17 mouse cellular contexts compared by ENCODE assay signal in genomic region chr2:117440801-117441281, GRCm38 (mm10).
A peak's percentile ranks its signal among the peaks of the same experiment; 100 is the strongest.
DNase-seq lines count a peak whose midpoint lies in the region; ATAC-seq and TF ChIP-seq lines count a peak whose summit lies in the region.
"Had no signal": no experiment of that assay in that cellular context is flagged by ENCODE, and none has a peak within 500 bp of the region (broad histone marks: within the 10 kb centered on the region; RNA-seq: fewer than 3 reads in every experiment).

No protein-coding gene starts in this region.

- no peaks in the 10 kb centered on the region for H3K27me3 ChIP-seq in CH12.LX (replicated peaks)
- no peaks in the 10 kb centered on the region for H3K27me3 ChIP-seq in intestine, embryonic 15.5 days (replicated peaks)
- H3K27me3 ChIP-seq in kidney, embryonic 15.5 days, result no peaks in the 10 kb centered on the region
- H3K27me3 ChIP-seq: embryonic facial prominence, embryonic 13.5 days; midbrain, embryonic 15.5 days; Patski had no signal

- H3K79me2 ChIP-seq in CH12.LX (replicated peaks; ENCODE audit: control insufficient read depth, extremely low read depth, insufficient read depth, poor library complexity, severe bottlenecking), result no peaks in the 10 kb centered on the region

- in situ Hi-C loops in CH12.LX (cut with MboI; ENCODE audit: low pct_ligation_motif_present, low pct_unique_long_range_greater_than_20kb, low sequenced_read_pairs), result loop anchor here (10.0 kb wide), 2 partner anchors 96 to 186 kb away; partner anchors contain the start of gene Rasgrp1

- H3K9ac ChIP-seq in CH12.LX (ENCODE audit: insufficient read depth, low read depth), result peak overlapping the region; percentile 8; the same call in 1 of the 2 replicates
- no peak overlapping the region for H3K9ac ChIP-seq in intestine, embryonic 15.5 days
- no peak overlapping the region for H3K9ac ChIP-seq in kidney, embryonic 15.5 days
- H3K9ac ChIP-seq: embryonic facial prominence, embryonic 13.5 days; limb, embryonic 13.5 days; liver, embryonic 14.5 days; midbrain, embryonic 15.5 days had no signal

- TF ChIP-seq EP300 in CH12.LX (IDR thresholded peaks at IDR 0.05; ENCODE audit: low read length), result no peak

- TF ChIP-seq RAD21 in CH12.LX (IDR thresholded peaks at IDR 0.05; ENCODE audit: low read depth, low read length), result no peak

- dilution Hi-C loops in CH12.LX (cut with MboI; ENCODE audit: extremely low pct_ligation_motif_present, extremely low pct_unique_long_range_greater_than_20kb, low sequenced_read_pairs), result no loop called here

- no peak for TF ChIP-seq POLR2A in CH12.LX (IDR thresholded peaks at IDR 0.05; ENCODE audit: low read depth, low read length)

- no peaks in the 10 kb centered on the region for H3K36me3 ChIP-seq in CH12.LX (replicated peaks in 1 of 2; ENCODE audit: control insufficient read depth in 1 of 2, insufficient read depth in 1 of 2, low read length in 1 of 2)
- no peaks in the 10 kb centered on the region for H3K36me3 ChIP-seq in intestine, embryonic 15.5 days
- H3K36me3 ChIP-seq in kidney, embryonic 15.5 days, result no peaks in the 10 kb centered on the region
- H3K36me3 ChIP-seq: embryonic facial prominence, embryonic 13.5 days; limb, embryonic 13.5 days; midbrain, embryonic 15.5 days had no signal

- TF ChIP-seq CTCF in CH12.LX (conservative IDR thresholded peaks at IDR 0.05 in 1 of 2, IDR thresholded peaks at IDR 0.05 in 1 of 2; ENCODE audit: low read depth in 2 of 2, low read length in 2 of 2), result no peak
- no peak for TF ChIP-seq CTCF in layer of hippocampus, adult 2 months (conservative IDR thresholded peaks at IDR 0.05)

- no peak for ATAC-seq in intestine, embryonic 15.5 days
- no peak for ATAC-seq in kidney, embryonic 15.5 days (replicated peaks; ENCODE audit: low FRiP score)
- ATAC-seq: midbrain, embryonic 15.5 days; Patski had no signal

- H3K4me1 ChIP-seq in CH12.LX (ENCODE audit: control insufficient read depth in 1 of 2, insufficient read depth in 2 of 2), result peaks cover 5 to 22% of the 10 kb centered on the region in 2 experiments; a peak in 2 of 4 replicates
- no peaks in the 10 kb centered on the region for H3K4me1 ChIP-seq in intestine, embryonic 15.5 days (replicated peaks)
- no peaks in the 10 kb centered on the region for H3K4me1 ChIP-seq in kidney, embryonic 15.5 days
- H3K4me1 ChIP-seq: embryonic facial prominence, embryonic 13.5 days; limb, embryonic 13.5 days; midbrain, embryonic 15.5 days had no signal

- no peak overlapping the region for H3K4me3 ChIP-seq in CH12.LX (replicated peaks in 1 of 3; ENCODE audit: low read depth in 2 of 3, low read length in 2 of 3, poor library complexity in 1 of 3)
- H3K4me3 ChIP-seq in layer of hippocampus, adult 2 months, result no peak overlapping the region
- no peak overlapping the region for H3K4me3 ChIP-seq in intestine, embryonic 15.5 days (replicated peaks)
- no peak overlapping the region for H3K4me3 ChIP-seq in kidney, embryonic 15.5 days (replicated peaks)
- H3K4me3 ChIP-seq: embryonic facial prominence, embryonic 13.5 days; limb, embryonic 13.5 days; midbrain, embryonic 15.5 days had no signal

- H3K9me3 ChIP-seq in CH12.LX (replicated peaks; ENCODE audit: low read length), result peaks cover 3% of the 10 kb centered on the region
- no peaks in the 10 kb centered on the region for H3K9me3 ChIP-seq in intestine, embryonic 15.5 days
- H3K9me3 ChIP-seq in kidney, embryonic 15.5 days (replicated peaks), result no peaks in the 10 kb centered on the region
- H3K9me3 ChIP-seq: embryonic facial prominence, embryonic 13.5 days; limb, embryonic 13.5 days; midbrain, embryonic 15.5 days had no signal

- no peak overlapping the region for H3K27ac ChIP-seq in CH12.LX (ENCODE audit: insufficient read depth, low read depth)
- no peak overlapping the region for H3K27ac ChIP-seq in layer of hippocampus, adult 2 months
- no peak overlapping the region for H3K27ac ChIP-seq in intestine, embryonic 15.5 days
- no peak overlapping the region for H3K27ac ChIP-seq in kidney, embryonic 15.5 days
- H3K27ac ChIP-seq: embryonic facial prominence, embryonic 13.5 days; limb, embryonic 13.5 days; liver, embryonic 14.5 days; midbrain, embryonic 15.5 days had no signal

- DNase-seq in adrenal gland, adult 2 months, result peak; percentile 55
- no peak for DNase-seq in adrenal gland, postnatal 4 days (ENCODE audit: low spot score in 2 of 2)
- DNase-seq in CH12.LX (ENCODE audit: extremely low read depth), result no peak
- DNase-seq in induced T-regulatory cell, adult 2 months (ENCODE audit: low read depth), result peak; percentile 70
- DNase-seq in thymus, postnatal 25 days, result peak; percentile 74
- no peak for DNase-seq in layer of hippocampus, adult 2 months (ENCODE audit: low spot score in 2 of 2)
- DNase-seq: cerebellum, adult 8-10 months; gastrocnemius, postnatal 10 days; kidney, postnatal 10 days; layer of hippocampus, adult 9-11 months had no signal

- no peak overlapping the region for H3K4me2 ChIP-seq in CH12.LX (ENCODE audit: insufficient read depth, low read depth, poor library complexity, severe bottlenecking)
- no peak overlapping the region for H3K4me2 ChIP-seq in intestine, embryonic 15.5 days (replicated peaks)
- H3K4me2 ChIP-seq in kidney, embryonic 15.5 days, result no peak overlapping the region
- H3K4me2 ChIP-seq: embryonic facial prominence, embryonic 13.5 days; limb, embryonic 13.5 days had no signal

- 71% methylated on average over 7 of the region's 7 CpGs for WGBS in intestine, embryonic 15.5 days
- 75% methylated on average over 7 of the region's 7 CpGs for WGBS in kidney, embryonic 15.5 days

TF ChIP-seq in CH12.LX, 34 proteins besides CTCF, POLR2A, EP300 and RAD21:
- TF ChIP-seq MAFK (IDR thresholded peaks at IDR 0.05; ENCODE audit: insufficient replicate concordance, low read length) (no peak), TCF12 (IDR thresholded peaks at IDR 0.05; ENCODE audit: low read depth, low read length) (no peak), MXI1 (IDR thresholded peaks at IDR 0.05; ENCODE audit: low read depth, low read length) (no peak), ZNF384 (IDR thresholded peaks at IDR 0.05; ENCODE audit: low read depth, low read length) (no peak), ZC3H11A (IDR thresholded peaks at IDR 0.05; ENCODE audit: low read depth, low read length) (no peak), KAT2A (IDR thresholded peaks at IDR 0.05; ENCODE audit: insufficient replicate concordance, low read length) (no peak), SMC3 (IDR thresholded peaks at IDR 0.05; ENCODE audit: low read depth, low read length) (no peak), E2F4 (IDR thresholded peaks at IDR 0.05; ENCODE audit: insufficient replicate concordance, low read depth, low read length) (no peak), JUN (IDR thresholded peaks at IDR 0.05; ENCODE audit: insufficient read depth, low read depth, low read length) (no peak), TBP (conservative IDR thresholded peaks at IDR 0.05; ENCODE audit: low read depth, low read length) (no peak), CHD2 (IDR thresholded peaks at IDR 0.05; ENCODE audit: low read length) (no peak), NELFE (IDR thresholded peaks at IDR 0.05; ENCODE audit: low read depth, low read length) (no peak), HCFC1 (IDR thresholded peaks at IDR 0.05; ENCODE audit: low read depth, low read length) (no peak), USF1 (IDR thresholded peaks at IDR 0.05; ENCODE audit: low read depth, low read length) (no peak), NRF1 (IDR thresholded peaks at IDR 0.05; ENCODE audit: low read depth, low read length) (no peak), UBTF (IDR thresholded peaks at IDR 0.05; ENCODE audit: low read depth, low read length) (no peak), JUND (conservative IDR thresholded peaks at IDR 0.05; ENCODE audit: low read depth, low read length) (no peak)

Comparison
In these comparisons a context has a peak if more than half of its experiments do, and no peak if none do; other contexts are left out.
1. DNase-seq: peak in adrenal gland, adult 2 months (single experiment), induced T-regulatory cell, adult 2 months (single experiment) and thymus, postnatal 25 days (single experiment); none in adrenal gland, postnatal 4 days (0 of 2), CH12.LX (single experiment) and layer of hippocampus, adult 2 months (0 of 2).